Mouse (Mus musculus): ENCODE results near the gene Ntf3.

DNA sequence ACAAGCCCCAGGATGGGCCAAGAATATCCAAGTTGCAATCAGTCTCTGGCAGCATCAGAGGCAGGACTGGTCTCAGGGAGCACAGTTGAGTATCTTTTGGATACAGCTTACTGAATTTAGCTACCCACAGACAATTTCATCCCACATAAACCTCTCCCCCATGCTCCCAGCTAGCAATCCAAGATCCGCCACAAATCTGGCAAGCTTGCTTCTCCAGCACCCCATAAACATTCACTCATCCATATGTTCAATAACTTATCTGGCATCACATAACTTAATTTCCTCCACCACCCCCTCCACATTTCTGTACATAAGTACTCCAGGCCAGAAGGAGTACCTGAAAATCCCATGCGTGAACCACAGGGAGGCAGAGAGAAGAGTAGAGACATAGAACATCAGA, 10.8 kb downstream of the Ntf3 start:
- no peak for TF ChIP-seq POLR2A (IDR thresholded peaks at IDR 0.05; ENCODE audit: insufficient read depth, low read depth, low read length)
- TF ChIP-seq CTCF (IDR thresholded peaks at IDR 0.05; ENCODE audit: insufficient read depth, low read depth, low read length), result no peak

All from olfactory bulb, adult 2 months (tissue).